25 mouse cellular contexts compared by ENCODE assay signal in the genomic region with DNA sequence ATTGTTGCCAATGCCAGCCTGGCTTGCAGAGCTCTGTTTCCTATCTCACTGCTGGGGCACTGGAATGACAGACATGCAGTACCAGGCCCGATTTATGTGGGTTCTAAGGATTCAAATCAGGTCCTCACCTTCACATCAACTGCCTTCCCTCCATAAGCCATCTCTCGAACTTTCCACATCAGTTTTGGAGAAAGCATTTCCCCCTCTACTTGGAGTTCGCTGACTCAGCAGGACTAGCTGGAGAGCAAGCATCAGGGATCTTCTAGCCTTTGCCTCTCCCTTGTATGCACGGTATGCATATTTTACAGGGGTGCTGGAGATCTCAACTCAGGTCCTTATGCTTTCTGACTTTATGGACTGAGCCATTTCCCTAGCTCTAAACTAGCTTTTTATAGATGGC.
"Had no signal": no experiment of that assay in that cellular context is flagged by ENCODE, and none has a peak within 500 bp of the region (broad histone marks: within the 10 kb centered on the region; RNA-seq: fewer than 3 reads in every experiment).

No protein-coding gene starts in this region.

- H3K27ac ChIP-seq: embryonic facial prominence, embryonic 10.5 days; embryonic facial prominence, embryonic 12.5 days; embryonic facial prominence, embryonic 13.5 days; embryonic facial prominence, embryonic 15.5 days; forebrain, embryonic 10.5 days; forebrain, embryonic 12.5 days; forebrain, embryonic 13.5 days; forebrain, embryonic 15.5 days; gastrocnemius, adult 2 months; heart, adult 2 months; heart, embryonic 10.5 days had no signal

- H3K9ac ChIP-seq: embryonic facial prominence, embryonic 12.5 days; embryonic facial prominence, embryonic 13.5 days; embryonic facial prominence, embryonic 15.5 days; forebrain, embryonic 12.5 days; forebrain, embryonic 13.5 days; forebrain, embryonic 15.5 days; forebrain, postnatal 0 days had no signal

- H3K4me2 ChIP-seq: embryonic facial prominence, embryonic 12.5 days; embryonic facial prominence, embryonic 13.5 days; embryonic facial prominence, embryonic 15.5 days; forebrain, embryonic 12.5 days; forebrain, embryonic 13.5 days; forebrain, embryonic 15.5 days; heart, embryonic 11.5 days had no signal

- DNase-seq: cerebellum, adult 9-11 months; cerebellum, postnatal 10 days; cerebellum, postnatal 14 days; cerebellum, postnatal 25 days; cerebellum, postnatal 36 days; embryo, embryonic 11 days; forebrain, postnatal 0 days; gastrocnemius, adult 2 months; gastrocnemius, postnatal 10 days; gastrocnemius, postnatal 14 days; gastrocnemius, postnatal 25 days; gastrocnemius, postnatal 36 days; heart, adult 18-20 months; heart, adult 2 months had no signal

- H3K4me1 ChIP-seq: embryonic facial prominence, embryonic 10.5 days; embryonic facial prominence, embryonic 12.5 days; embryonic facial prominence, embryonic 13.5 days; embryonic facial prominence, embryonic 15.5 days; forebrain, embryonic 10.5 days; forebrain, embryonic 12.5 days; forebrain, embryonic 13.5 days; forebrain, embryonic 15.5 days had no signal

- H3K9me3 ChIP-seq: embryonic facial prominence, embryonic 10.5 days; embryonic facial prominence, embryonic 12.5 days; embryonic facial prominence, embryonic 13.5 days; embryonic facial prominence, embryonic 15.5 days; forebrain, embryonic 10.5 days; forebrain, embryonic 12.5 days; forebrain, embryonic 13.5 days; forebrain, embryonic 15.5 days; heart, embryonic 10.5 days had no signal

- H3K36me3 ChIP-seq: embryonic facial prominence, embryonic 10.5 days; embryonic facial prominence, embryonic 12.5 days; embryonic facial prominence, embryonic 13.5 days; embryonic facial prominence, embryonic 15.5 days; forebrain, embryonic 10.5 days; forebrain, embryonic 12.5 days; forebrain, embryonic 15.5 days; heart, embryonic 10.5 days had no signal

- H3K4me3 ChIP-seq: embryonic facial prominence, embryonic 10.5 days; embryonic facial prominence, embryonic 12.5 days; embryonic facial prominence, embryonic 13.5 days; embryonic facial prominence, embryonic 15.5 days; erythroblast, embryonic 14.5 days; forebrain, embryonic 10.5 days; forebrain, embryonic 12.5 days; forebrain, embryonic 13.5 days; forebrain, embryonic 15.5 days; gastrocnemius, adult 2 months; heart, adult 2 months; heart, embryonic 10.5 days had no signal

- H3K27me3 ChIP-seq: embryonic facial prominence, embryonic 12.5 days; embryonic facial prominence, embryonic 13.5 days; embryonic facial prominence, embryonic 15.5 days; forebrain, embryonic 12.5 days; forebrain, embryonic 13.5 days; forebrain, embryonic 15.5 days had no signal
